11 mouse cellular contexts compared by ENCODE assay signal in genomic region chr14:103816637-103817308, GRCm38 (mm10). TPM values are rescaled to one million over a fixed set of nuclear protein-coding genes. Genes with fewer than 3 reads are reported as not detected.
DNase-seq lines count a peak whose midpoint lies in the region; ATAC-seq lines count a peak whose summit lies in the region.
"Had no signal": no experiment of that assay in that cellular context is flagged by ENCODE, and none has a peak within 500 bp of the region (broad histone marks: within the 10 kb centered on the region; RNA-seq: fewer than 3 reads in every experiment).

No protein-coding gene starts in this region.

- peak; percentile 2 for DNase-seq in CD4-positive, CD25-positive, alpha-beta regulatory T cell, adult 2 months (ENCODE audit: low read depth, low spot score)
- peak; percentile 21 for DNase-seq in adrenal gland, postnatal 14 days
- no peak for DNase-seq in intestine, embryonic 14.5 days (ENCODE audit: low spot score)
- no peak for DNase-seq in urinary bladder, postnatal 10 days (ENCODE audit: low spot score)
- no peak for DNase-seq in cerebellum, postnatal 4 days (ENCODE audit: low spot score in 2 of 2)
- no peak for DNase-seq in ovary, postnatal 36 days (ENCODE audit: low spot score)
- DNase-seq: cerebellum, postnatal 14 days had no signal

- peak; percentile 61; the same call in 1 of the 2 replicates for ATAC-seq in intestine, embryonic 14.5 days (replicated peaks; ENCODE audit: low FRiP score, low TSS enrichment, low read depth)
- no peak for ATAC-seq in lung, embryonic 15.5 days (ENCODE audit: borderline replicate concordance, extremely low read depth, low FRiP score, low TSS enrichment)
- ATAC-seq: Patski had no signal

- no peaks in the 10 kb centered on the region for H3K9me3 ChIP-seq in intestine, embryonic 14.5 days (ENCODE audit: control insufficient read depth, low read length)
- H3K9me3 ChIP-seq in lung, embryonic 15.5 days, result no peaks in the 10 kb centered on the region
- H3K9me3 ChIP-seq: hindbrain, embryonic 10.5 days; liver, embryonic 15.5 days had no signal

- H3K27ac ChIP-seq in intestine, embryonic 14.5 days (ENCODE audit: low read depth), result peak overlapping the region; percentile 43; the same call in 1 of the 2 replicates
- peak overlapping the region; percentile 32 for H3K27ac ChIP-seq in lung, embryonic 15.5 days
- H3K27ac ChIP-seq: hindbrain, embryonic 10.5 days; liver, embryonic 15.5 days had no signal

- H3K9ac ChIP-seq in intestine, embryonic 14.5 days (ENCODE audit: low read length), result no peak overlapping the region
- H3K9ac ChIP-seq in lung, embryonic 15.5 days, result no peak overlapping the region
- H3K9ac ChIP-seq: liver, embryonic 15.5 days had no signal

- no peaks in the 10 kb centered on the region; the same call in 1 of the 2 replicates for H3K4me1 ChIP-seq in intestine, embryonic 14.5 days (replicated peaks; ENCODE audit: control insufficient read depth, insufficient read depth, low read length)
- no peaks in the 10 kb centered on the region; the same call in none of the 2 replicates for H3K4me1 ChIP-seq in lung, embryonic 15.5 days

- 52% methylated on average over 25 of the region's 25 CpGs for WGBS in intestine, embryonic 14.5 days
- 56% methylated on average over 25 of the region's 25 CpGs for WGBS in lung, embryonic 15.5 days

- H3K4me3 ChIP-seq in intestine, embryonic 14.5 days (ENCODE audit: low read depth, low read length), result no peak overlapping the region
- peak overlapping the region; percentile 1; the same call in 1 of the 2 replicates for H3K4me3 ChIP-seq in lung, embryonic 15.5 days
- H3K4me3 ChIP-seq: hindbrain, embryonic 10.5 days; liver, embryonic 15.5 days had no signal

- H3K27me3 ChIP-seq in intestine, embryonic 14.5 days (replicated peaks; ENCODE audit: control insufficient read depth, insufficient read depth, low read length), result no peaks in the 10 kb centered on the region
- no peaks in the 10 kb centered on the region for H3K27me3 ChIP-seq in lung, embryonic 15.5 days
- H3K27me3 ChIP-seq: liver, embryonic 15.5 days; Patski had no signal

- H3K36me3 ChIP-seq in intestine, embryonic 14.5 days (ENCODE audit: control insufficient read depth, insufficient read depth, low read length), result peaks cover 26% of the 10 kb centered on the region
- 0 out of 2 replicates have a peak, but pooled peaks cover 3% of the 10 kb centered on the region for H3K36me3 ChIP-seq in lung, embryonic 15.5 days
- H3K36me3 ChIP-seq: liver, embryonic 15.5 days had no signal

- H3K4me2 ChIP-seq in intestine, embryonic 14.5 days (ENCODE audit: low read length), result peak overlapping the region; percentile 27; the same call in 1 of the 2 replicates
- peak overlapping the region; percentile 6 for H3K4me2 ChIP-seq in lung, embryonic 15.5 days
- H3K4me2 ChIP-seq: liver, embryonic 15.5 days had no signal

RNA-seq across cellular contexts. Expression of gene Ednrb, which starts 27.4 kb away (rescaled TPM):
- total RNA-seq in adrenal gland, postnatal 14 days (2021), result 44.5 and 52.8 TPM in 2 replicates
- 185 and 214 TPM in 2 replicates for polyA plus RNA-seq in intestine, embryonic 14.5 days (2014; fragmentation: Nextera tagmentation; extraction: Ambion mirVana)
- 149 and 153 TPM in 2 replicates for polyA plus RNA-seq in lung, embryonic 15.5 days (2015; fragmentation: Nextera tagmentation; extraction: Ambion mirVana)

Comparison
In these comparisons a context has a peak if more than half of its experiments do, and no peak if none do; other contexts are left out.
1. DNase-seq: peak in CD4-positive, CD25-positive, alpha-beta regulatory T cell, adult 2 months (single experiment) and adrenal gland, postnatal 14 days (single experiment); none in intestine, embryonic 14.5 days (single experiment), urinary bladder, postnatal 10 days (single experiment), cerebellum, postnatal 4 days (0 of 2) and ovary, postnatal 36 days (single experiment).